Mouse (Mus musculus) megakaryocyte, embryonic 14.5 days (primary cell): ENCODE data around the gene Arhgap28.

Experiments
- FLI1 ChIP-seq: IDR thresholded peaks from 2 replicates; pipeline ENCODE4 v1.6.1; 2012; ENCODE audit warnings: low read length, inconsistent platforms, mixed read lengths
- GATA1 ChIP-seq: IDR thresholded peaks from 3 replicates; pipeline ENCODE4 v1.6.1; 2012; ENCODE audit warnings: mixed read lengths, low read length, inconsistent platforms, borderline replicate concordance

DNA sequence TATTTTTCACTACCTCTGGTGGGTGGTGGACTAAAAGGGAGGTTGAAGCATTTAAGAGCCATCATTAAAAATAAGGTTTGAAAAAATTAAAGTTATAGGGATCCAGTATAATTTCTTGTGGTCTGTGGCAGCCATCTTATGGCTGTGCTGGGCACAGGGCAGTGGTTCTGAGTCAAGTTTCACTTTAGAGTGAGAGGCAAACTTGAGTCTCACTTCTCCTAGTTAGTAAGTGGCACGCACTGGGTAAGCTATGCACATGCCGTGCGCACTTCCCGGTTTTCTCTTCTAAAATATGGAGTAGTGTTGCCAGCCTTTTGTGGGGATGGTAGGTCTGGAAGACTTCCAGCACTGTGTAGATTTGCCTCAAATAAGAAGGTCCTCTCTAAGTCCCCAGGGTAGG is 38.5 kb upstream of the Arhgap28 start:
- TF ChIP-seq FLI1 (no peak), GATA1 (no peak)
